Mouse (Mus musculus): Measurements from ENCODE around the gene Ttc32. TPM values are rescaled to one million over a fixed set of nuclear protein-coding genes. Genes with fewer than 3 reads are reported as not detected.

Ttc32 gene
- polyA plus RNA-seq, 1 experiment from 2014 or later: 20.6 TPM

DNA sequence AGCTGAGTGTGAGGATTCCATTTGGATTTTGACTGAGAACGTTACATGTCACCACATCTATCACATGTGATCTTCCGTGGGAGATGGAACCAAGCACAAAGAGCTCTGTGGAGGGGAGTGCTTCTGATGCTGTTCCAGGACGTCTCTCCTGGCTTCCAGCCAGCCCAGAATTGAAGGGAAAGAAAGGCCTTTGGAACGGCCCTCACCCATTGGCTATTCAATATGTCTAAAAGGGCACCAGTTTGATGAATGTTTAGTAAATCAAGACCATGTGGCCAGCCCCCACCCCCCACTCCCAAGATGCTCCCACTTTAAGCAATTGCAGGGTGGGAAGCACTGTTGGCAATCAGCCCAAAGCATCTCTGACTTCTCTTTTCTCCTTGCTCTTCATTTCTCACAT is 41.7 kb downstream of the Ttc32 start:
- Histone ChIP-seq H3K4me3 (no peak overlapping the region), H3K9me3 (no peaks in the 10 kb centered on the region), H3K4me2 (no peak overlapping the region), H3K27ac (peak overlapping the region; percentile 3; the same call in 1 of the 2 replicates), H3K27me3 (no peaks in the 10 kb centered on the region), H3K36me3 (no peaks in the 10 kb centered on the region), H3K9ac (no peak overlapping the region), H3K4me1 (peaks cover 10% of the 10 kb centered on the region)
- ATAC-seq (ENCODE audit: insufficient number of reproducible peaks, insufficient read depth, low FRiP score, low TSS enrichment, low read depth): 0 out of 2 replicates have a peak, but pooled peaks have one; percentile 6
- WGBS: 35% methylated on average over 4 of the region's 4 CpGs

DNA sequence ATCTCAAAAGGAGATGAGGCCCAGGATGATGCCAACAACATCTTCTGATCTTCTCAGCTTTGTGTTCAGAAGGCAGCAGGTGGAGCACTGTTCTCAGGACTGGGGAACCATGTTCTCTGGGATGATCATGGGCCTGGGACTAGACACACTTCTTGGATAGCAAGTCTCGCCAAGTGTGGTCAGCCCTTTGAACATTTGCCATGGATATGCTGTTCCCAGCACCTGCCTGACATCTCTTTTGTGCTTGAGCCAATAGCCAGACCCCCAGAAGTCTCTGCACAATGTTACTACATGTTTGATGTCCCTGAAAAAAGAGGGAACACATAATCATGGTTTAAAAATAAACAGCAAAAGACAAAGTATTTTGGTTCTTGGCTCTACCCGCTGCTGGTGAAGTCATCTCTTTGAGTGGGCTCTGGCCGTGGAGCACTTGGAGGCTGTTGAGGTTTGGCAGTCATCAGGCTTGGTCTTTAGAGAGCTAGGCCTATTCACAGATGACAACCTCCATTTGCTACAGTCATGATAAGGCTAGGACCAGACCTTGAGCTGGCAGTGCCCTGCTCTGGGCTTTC is 47.8 kb downstream of the Ttc32 start:
- ATAC-seq (ENCODE audit: insufficient number of reproducible peaks, insufficient read depth, low FRiP score, low TSS enrichment, low read depth): no peak
- Histone ChIP-seq H3K4me2 (no peak overlapping the region), H3K36me3 (no peaks in the 10 kb centered on the region), H3K27ac (no peak overlapping the region), H3K27me3 (no peaks in the 10 kb centered on the region), H3K9ac (no peak overlapping the region), H3K9me3 (no peaks in the 10 kb centered on the region), H3K4me1 (no peaks in the 10 kb centered on the region), H3K4me3 (no peak overlapping the region)
- WGBS: 92% methylated on average over 3 of the region's 3 CpGs

DNA sequence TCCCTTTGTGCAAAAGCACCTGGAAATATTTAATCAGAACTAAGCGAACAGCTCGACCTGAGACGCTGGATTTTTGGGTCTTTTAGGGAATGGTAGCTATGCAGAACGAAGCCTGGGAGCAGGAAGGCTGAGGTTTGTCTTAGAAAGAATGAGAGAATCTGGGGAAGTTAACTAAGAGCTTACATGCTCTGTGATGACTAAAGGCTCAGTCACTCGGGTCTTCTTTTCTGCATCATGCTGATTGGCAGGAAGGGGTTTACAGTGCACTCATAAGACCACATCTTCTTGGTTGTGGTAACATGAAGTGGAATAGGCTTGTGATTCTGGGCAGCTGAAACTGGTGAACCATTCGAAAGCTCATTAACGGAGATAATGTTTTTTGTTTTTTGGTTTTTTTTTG is 60.4 kb downstream of the Ttc32 start:
- no peak overlapping the region for H3K27ac ChIP-seq
- H3K4me2 ChIP-seq: no peak overlapping the region
- no peaks in the 10 kb centered on the region for H3K9me3 ChIP-seq
- H3K27me3 ChIP-seq: no peaks in the 10 kb centered on the region
- ATAC-seq (ENCODE audit: insufficient number of reproducible peaks, insufficient read depth, low FRiP score, low TSS enrichment, low read depth): no peak
- H3K9ac ChIP-seq: no peak overlapping the region
- H3K36me3 ChIP-seq: no peaks in the 10 kb centered on the region
- H3K4me1 ChIP-seq: no peaks in the 10 kb centered on the region
- 41% methylated on average over 7 of the region's 7 CpGs for WGBS
- H3K4me3 ChIP-seq: no peak overlapping the region

Other genes with a start within 250 kb of the Ttc32 start
- 384 and 457 TPM in 2 replicates for gene Laptm4a, start 108.3 kb upstream of the Ttc32 start, polyA plus RNA-seq (2015; fragmentation: Nextera tagmentation; extraction: Ambion mirVana)
- 7.8 and 11.7 TPM in 2 replicates for gene Matn3, start 82.1 kb upstream of the Ttc32 start, polyA plus RNA-seq (2015; fragmentation: Nextera tagmentation; extraction: Ambion mirVana)
- 22.6 and 26.5 TPM in 2 replicates for gene Wdr35, start 56.1 kb upstream of the Ttc32 start, polyA plus RNA-seq (2015; fragmentation: Nextera tagmentation; extraction: Ambion mirVana)

Measured in embryonic facial prominence, embryonic 13.5 days (tissue).